Mouse (Mus musculus) retina, embryonic 14.5 days (tissue): ENCODE measurements around the gene 4933406M09Rik.

Experiments used
- DNase-seq: peaks from one replicate; pipeline ENCODE4 v3.0.0-alpha.2; 2015; ENCODE audit warnings: low spot score

4933406M09Rik gene

GRCm38 (mm10) chr1:134433002-134433401, 47.3 kb downstream of the 4933406M09Rik start:
- DNase-seq, result no peak

GRCm38 (mm10) chr1:134433473-134433872, 47.7 kb downstream of the 4933406M09Rik start:
- no peak for DNase-seq

GRCm38 (mm10) chr1:134435414-134435813, 49.7 kb downstream of the 4933406M09Rik start:
- DNase-seq, result peak; percentile 35

GRCm38 (mm10) chr1:134440437-134440836, 54.7 kb downstream of the 4933406M09Rik start:
- no peak for DNase-seq
